Mouse (Mus musculus): ENCODE measurements around the gene Prkcq. TPM values are rescaled to one million over a fixed set of nuclear protein-coding genes. Genes with fewer than 3 reads are reported as not detected.

Prkcq gene
- polyA plus RNA-seq, 1 experiment: 5.1 TPM

GRCm38 (mm10) chr2:11150975-11151374 is 20.9 kb upstream of the Prkcq start:
- Histone ChIP-seq H3K27ac (ENCODE audit: insufficient read depth, low read depth, low read length) (no peak overlapping the region), H3K4me3 (ENCODE audit: insufficient read depth, low read depth, low read length) (no peak overlapping the region), H3K36me3 (ENCODE audit: control insufficient read depth, insufficient read depth, low read length) (no peaks in the 10 kb centered on the region), H3K27me3 (replicated peaks; ENCODE audit: control insufficient read depth, insufficient read depth, low read length) (no peaks in the 10 kb centered on the region; the same call in 1 of the 2 replicates), H3K4me1 (ENCODE audit: control insufficient read depth, insufficient read depth, low read length) (no peaks in the 10 kb centered on the region)
- DNase-seq: no peak
- TF ChIP-seq CTCF (conservative IDR thresholded peaks at IDR 0.05; ENCODE audit: insufficient read depth, insufficient read length, low read depth, low read length) (no peak), POLR2A (IDR thresholded peaks at IDR 0.05; ENCODE audit: low read depth, low read length) (no peak)
- 78% methylated on average over 7 of the region's 7 CpGs for WGBS

GRCm38 (mm10) chr2:11151655-11152323 is 20.1 kb upstream of the Prkcq start:
- TF ChIP-seq CTCF (conservative IDR thresholded peaks at IDR 0.05; ENCODE audit: insufficient read depth, insufficient read length, low read depth, low read length) (no peak), POLR2A (IDR thresholded peaks at IDR 0.05; ENCODE audit: low read depth, low read length) (no peak)
- no peak for DNase-seq
- 83% methylated on average over 6 of the region's 6 CpGs for WGBS
- H3K27me3 ChIP-seq (replicated peaks; ENCODE audit: control insufficient read depth, insufficient read depth, low read length): no peaks in the 10 kb centered on the region; the same call in 1 of the 2 replicates
- H3K4me3 ChIP-seq (ENCODE audit: insufficient read depth, low read depth, low read length): no peak overlapping the region
- no peak overlapping the region for H3K27ac ChIP-seq (ENCODE audit: insufficient read depth, low read depth, low read length)
- no peaks in the 10 kb centered on the region for H3K4me1 ChIP-seq (ENCODE audit: control insufficient read depth, insufficient read depth, low read length)
- no peaks in the 10 kb centered on the region for H3K36me3 ChIP-seq (ENCODE audit: control insufficient read depth, insufficient read depth, low read length)

- H3K27me3 ChIP-seq (replicated peaks; ENCODE audit: control insufficient read depth, insufficient read depth, low read length): no peaks in the 10 kb centered on the region
- H3K4me3 ChIP-seq (ENCODE audit: insufficient read depth, low read depth, low read length): no peak overlapping the region
- no peaks in the 10 kb centered on the region for H3K4me1 ChIP-seq (ENCODE audit: control insufficient read depth, insufficient read depth, low read length)
These were observed 12.3 kb upstream of the Prkcq start for GRCm38 (mm10) chr2:11159641-11160040.

GRCm38 (mm10) chr2:11160696-11161095 is 11.2 kb upstream of the Prkcq start:
- TF ChIP-seq CTCF (conservative IDR thresholded peaks at IDR 0.05; ENCODE audit: insufficient read depth, insufficient read length, low read depth, low read length) (no peak), POLR2A (IDR thresholded peaks at IDR 0.05; ENCODE audit: low read depth, low read length) (no peak)
- H3K27me3 ChIP-seq (replicated peaks; ENCODE audit: control insufficient read depth, insufficient read depth, low read length): no peaks in the 10 kb centered on the region
- WGBS: 78% methylated on average over 3 of the region's 3 CpGs
- no peak overlapping the region for H3K27ac ChIP-seq (ENCODE audit: insufficient read depth, low read depth, low read length)
- H3K4me3 ChIP-seq (ENCODE audit: insufficient read depth, low read depth, low read length): no peak overlapping the region
- H3K4me1 ChIP-seq (ENCODE audit: control insufficient read depth, insufficient read depth, low read length): no peaks in the 10 kb centered on the region
- H3K36me3 ChIP-seq (ENCODE audit: control insufficient read depth, insufficient read depth, low read length): no peaks in the 10 kb centered on the region
- no peak for DNase-seq

More at GRCm38 (mm10) chr2:11159641-11160040, 12.3 kb upstream of the Prkcq start:
- H3K36me3 ChIP-seq (ENCODE audit: control insufficient read depth, insufficient read depth, low read length): no peaks in the 10 kb centered on the region
- no peak overlapping the region for H3K27ac ChIP-seq (ENCODE audit: insufficient read depth, low read depth, low read length)
- WGBS: 92% methylated on average over 7 of the region's 7 CpGs
- no peak for DNase-seq
- TF ChIP-seq CTCF (conservative IDR thresholded peaks at IDR 0.05; ENCODE audit: insufficient read depth, insufficient read length, low read depth, low read length) (no peak), POLR2A (IDR thresholded peaks at IDR 0.05; ENCODE audit: low read depth, low read length) (no peak)

- Histone ChIP-seq H3K27ac (ENCODE audit: insufficient read depth, low read depth, low read length) (no peak overlapping the region), H3K36me3 (ENCODE audit: control insufficient read depth, insufficient read depth, low read length) (no peaks in the 10 kb centered on the region), H3K4me1 (ENCODE audit: control insufficient read depth, insufficient read depth, low read length) (no peaks in the 10 kb centered on the region), H3K27me3 (replicated peaks; ENCODE audit: control insufficient read depth, insufficient read depth, low read length) (no peaks in the 10 kb centered on the region), H3K4me3 (ENCODE audit: insufficient read depth, low read depth, low read length) (no peak overlapping the region)
- WGBS: 91% methylated on average over 4 of the region's 4 CpGs
- TF ChIP-seq CTCF (conservative IDR thresholded peaks at IDR 0.05; ENCODE audit: insufficient read depth, insufficient read length, low read depth, low read length): no peak
- no peak for TF ChIP-seq POLR2A (IDR thresholded peaks at IDR 0.05; ENCODE audit: low read depth, low read length)
- DNase-seq: peak; percentile 8
These were observed 10.6 kb upstream of the Prkcq start for GRCm38 (mm10) chr2:11161336-11161735.

GRCm38 (mm10) chr2:11162701-11163100 is 9.2 kb upstream of the Prkcq start:
- Histone ChIP-seq H3K4me1 (ENCODE audit: control insufficient read depth, insufficient read depth, low read length) (no peaks in the 10 kb centered on the region), H3K27ac (ENCODE audit: insufficient read depth, low read depth, low read length) (no peak overlapping the region), H3K27me3 (replicated peaks; ENCODE audit: control insufficient read depth, insufficient read depth, low read length) (no peaks in the 10 kb centered on the region), H3K36me3 (ENCODE audit: control insufficient read depth, insufficient read depth, low read length) (no peaks in the 10 kb centered on the region), H3K4me3 (ENCODE audit: insufficient read depth, low read depth, low read length) (no peak overlapping the region)
- no peak for DNase-seq
- TF ChIP-seq CTCF (conservative IDR thresholded peaks at IDR 0.05; ENCODE audit: insufficient read depth, insufficient read length, low read depth, low read length) (no peak), POLR2A (IDR thresholded peaks at IDR 0.05; ENCODE audit: low read depth, low read length) (no peak)
- WGBS: 56% methylated on average over 3 of the region's 3 CpGs

- DNase-seq: no peak
- Histone ChIP-seq H3K4me1 (ENCODE audit: control insufficient read depth, insufficient read depth, low read length) (no peaks in the 10 kb centered on the region), H3K27ac (ENCODE audit: insufficient read depth, low read depth, low read length) (no peak overlapping the region), H3K36me3 (ENCODE audit: control insufficient read depth, insufficient read depth, low read length) (no peaks in the 10 kb centered on the region), H3K4me3 (ENCODE audit: insufficient read depth, low read depth, low read length) (no peak overlapping the region), H3K27me3 (replicated peaks; ENCODE audit: control insufficient read depth, insufficient read depth, low read length) (no peaks in the 10 kb centered on the region)
- TF ChIP-seq CTCF (conservative IDR thresholded peaks at IDR 0.05; ENCODE audit: insufficient read depth, insufficient read length, low read depth, low read length): no peak
- TF ChIP-seq POLR2A (IDR thresholded peaks at IDR 0.05; ENCODE audit: low read depth, low read length): no peak
- 95% methylated on average over 3 of the region's 3 CpGs for WGBS
These were observed 7.7 kb upstream of the Prkcq start for GRCm38 (mm10) chr2:11164170-11164569.

Data from kidney, adult 2 months (tissue).